Mouse (Mus musculus): ENCODE results near the gene Naaladl2. TPM values are rescaled to one million over a fixed set of nuclear protein-coding genes. Genes with fewer than 3 reads are reported as not detected.
"Not testable (repeated sequence)": the region's sequence is repeated elsewhere in the genome, so short reads cannot be mapped to it uniquely, and the experiment has no call there.

The Naaladl2 gene
- total and polyA plus RNA-seq, 3 experiments = 0.13 TPM; not detected in 2

GRCm38 (mm10) chr3:25010751-25011150, 133.3 kb downstream of the Naaladl2 start:
- Histone ChIP-seq H3K4me2 (ENCODE audit: insufficient read depth, low read depth, poor library complexity, severe bottlenecking) (no peak overlapping the region), H3K27me3 (replicated peaks) (no peaks in the 10 kb centered on the region), H3K9ac (ENCODE audit: insufficient read depth, low read depth) (no peak overlapping the region), H3K4me1 (ENCODE audit: control insufficient read depth in 1 of 2, insufficient read depth in 2 of 2) (no peaks in the 10 kb centered on the region), H3K27ac (ENCODE audit: insufficient read depth, low read depth) (no peak overlapping the region), H3K36me3 (replicated peaks in 1 of 2; ENCODE audit: control insufficient read depth in 1 of 2, insufficient read depth in 1 of 2, low read length in 1 of 2) (no peaks in the 10 kb centered on the region), H3K79me2 (replicated peaks; ENCODE audit: control insufficient read depth, extremely low read depth, insufficient read depth, poor library complexity, severe bottlenecking) (no peaks in the 10 kb centered on the region), H3K9me3 (replicated peaks; ENCODE audit: low read length) (peaks cover 11% of the 10 kb centered on the region), H3K4me3 (replicated peaks in 1 of 3; ENCODE audit: low read depth in 2 of 3, low read length in 2 of 3, poor library complexity in 1 of 3) (no peak overlapping the region)
- in situ Hi-C loops (cut with MboI; ENCODE audit: low pct_ligation_motif_present, low pct_unique_long_range_greater_than_20kb, low sequenced_read_pairs) = no loop called here
- DNase-seq (ENCODE audit: extremely low read depth) = no peak
- TF ChIP-seq HCFC1 (IDR thresholded peaks at IDR 0.05; ENCODE audit: low read depth, low read length) (no peak), JUND (conservative IDR thresholded peaks at IDR 0.05; ENCODE audit: low read depth, low read length) (no peak), USF2 (conservative IDR thresholded peaks at IDR 0.05; ENCODE audit: low read depth, low read length) (no peak), ZKSCAN1 (IDR thresholded peaks at IDR 0.05; ENCODE audit: borderline replicate concordance, low read depth, low read length) (no peak), POLR2AphosphoS2 (IDR thresholded peaks at IDR 0.05; ENCODE audit: low read depth, low read length) (no peak), TCF12 (IDR thresholded peaks at IDR 0.05; ENCODE audit: low read depth, low read length) (no peak)
- dilution Hi-C loops (cut with MboI; ENCODE audit: extremely low pct_ligation_motif_present, extremely low pct_unique_long_range_greater_than_20kb, low sequenced_read_pairs) = no loop called here

DNA sequence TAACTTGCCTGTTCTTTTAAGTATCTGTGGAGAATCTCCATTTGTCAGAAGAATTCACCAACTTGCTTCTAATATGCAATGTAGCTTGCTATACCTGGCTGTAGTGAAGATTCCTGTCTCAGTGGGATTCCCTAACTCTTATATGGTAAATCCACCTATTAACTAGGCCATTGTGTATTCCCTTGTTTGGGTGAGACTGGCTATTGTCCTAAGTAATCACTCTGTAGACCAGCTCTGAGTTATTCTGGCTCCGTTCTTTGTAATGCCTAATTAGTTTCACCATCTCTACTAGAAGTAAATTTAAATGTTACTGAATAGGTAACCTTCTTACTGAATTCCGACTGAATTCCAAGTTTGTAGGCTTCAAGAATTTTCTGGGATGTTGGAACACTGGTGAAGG, 137.3 kb downstream of the Naaladl2 start:
- H3K79me2 ChIP-seq (replicated peaks; ENCODE audit: control insufficient read depth, extremely low read depth, insufficient read depth, poor library complexity, severe bottlenecking); H3K27ac ChIP-seq (ENCODE audit: insufficient read depth, low read depth); dilution Hi-C loops (cut with MboI; ENCODE audit: extremely low pct_ligation_motif_present, extremely low pct_unique_long_range_greater_than_20kb, low sequenced_read_pairs): not testable (repeated sequence)

DNA sequence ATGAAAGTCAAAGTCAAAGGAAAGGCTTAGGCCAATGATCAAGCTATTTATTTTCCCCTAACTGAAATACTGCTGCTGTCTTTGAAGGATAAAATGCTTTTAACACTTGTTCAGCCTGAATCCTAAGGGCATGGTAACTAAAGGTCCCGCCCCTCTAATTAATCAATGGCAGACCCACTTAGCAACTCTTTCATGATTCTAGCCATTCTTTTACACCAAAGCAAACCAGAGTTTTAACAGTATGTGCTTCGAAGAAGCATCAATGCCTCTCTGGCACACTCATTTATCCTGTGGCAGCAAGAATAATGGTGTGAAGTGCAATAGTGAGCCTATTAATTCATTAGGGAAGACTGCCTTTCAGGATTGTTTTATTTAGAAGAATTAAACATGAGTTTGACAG, 151.5 kb downstream of the Naaladl2 start:
- H3K79me2 ChIP-seq (replicated peaks; ENCODE audit: control insufficient read depth, extremely low read depth, insufficient read depth, poor library complexity, severe bottlenecking) = no peaks in the 10 kb centered on the region
- no peak for DNase-seq (ENCODE audit: extremely low read depth)
- no peak overlapping the region for H3K27ac ChIP-seq (ENCODE audit: insufficient read depth, low read depth)
- no peak overlapping the region for H3K4me3 ChIP-seq (replicated peaks in 1 of 3; ENCODE audit: low read depth in 2 of 3, low read length in 2 of 3, poor library complexity in 1 of 3)
- dilution Hi-C loops (cut with MboI; ENCODE audit: extremely low pct_ligation_motif_present, extremely low pct_unique_long_range_greater_than_20kb, low sequenced_read_pairs) (no loop called here), in situ Hi-C loops (cut with MboI; ENCODE audit: low pct_ligation_motif_present, low pct_unique_long_range_greater_than_20kb, low sequenced_read_pairs) (no loop called here)
- H3K4me2 ChIP-seq (ENCODE audit: insufficient read depth, low read depth, poor library complexity, severe bottlenecking) = no peak overlapping the region
- no peak overlapping the region for H3K9ac ChIP-seq (ENCODE audit: insufficient read depth, low read depth)
- no peaks in the 10 kb centered on the region for H3K36me3 ChIP-seq (replicated peaks in 1 of 2; ENCODE audit: control insufficient read depth in 1 of 2, insufficient read depth in 1 of 2, low read length in 1 of 2)
- no peaks in the 10 kb centered on the region for H3K4me1 ChIP-seq (ENCODE audit: control insufficient read depth in 1 of 2, insufficient read depth in 2 of 2)
- TF ChIP-seq SMC3 (IDR thresholded peaks at IDR 0.05; ENCODE audit: low read depth, low read length) (no peak), PAX5 (IDR thresholded peaks at IDR 0.05; ENCODE audit: low read length) (no peak)
- peaks cover 18% of the 10 kb centered on the region for H3K9me3 ChIP-seq (replicated peaks; ENCODE audit: low read length)
- H3K27me3 ChIP-seq (replicated peaks) = no peaks in the 10 kb centered on the region

More for the DNA sequence above, 137.3 kb downstream of the Naaladl2 start:
- H3K4me3 ChIP-seq (replicated peaks in 1 of 3; ENCODE audit: low read depth in 2 of 3, low read length in 2 of 3, poor library complexity in 1 of 3); H3K4me2 ChIP-seq (ENCODE audit: insufficient read depth, low read depth, poor library complexity, severe bottlenecking); H3K4me1 ChIP-seq (ENCODE audit: control insufficient read depth in 1 of 2, insufficient read depth in 2 of 2); H3K9ac ChIP-seq (ENCODE audit: insufficient read depth, low read depth); DNase-seq (ENCODE audit: extremely low read depth); H3K36me3 ChIP-seq (replicated peaks in 1 of 2; ENCODE audit: control insufficient read depth in 1 of 2, insufficient read depth in 1 of 2, low read length in 1 of 2); in situ Hi-C loops (cut with MboI; ENCODE audit: low pct_ligation_motif_present, low pct_unique_long_range_greater_than_20kb, low sequenced_read_pairs); H3K27me3 ChIP-seq (replicated peaks): not testable (repeated sequence)
- peaks cover 20% of the 10 kb centered on the region for H3K9me3 ChIP-seq (replicated peaks; ENCODE audit: low read length)

Measured in CH12.LX (cell line).